Mouse (Mus musculus): ENCODE results near the gene Gm20388. TPM values are rescaled to one million over a fixed set of nuclear protein-coding genes. Genes with fewer than 3 reads are reported as not detected.

The Gm20388 gene
- total RNA-seq, 2 experiments from 2014 or later, result 8.8 TPM

DNA sequence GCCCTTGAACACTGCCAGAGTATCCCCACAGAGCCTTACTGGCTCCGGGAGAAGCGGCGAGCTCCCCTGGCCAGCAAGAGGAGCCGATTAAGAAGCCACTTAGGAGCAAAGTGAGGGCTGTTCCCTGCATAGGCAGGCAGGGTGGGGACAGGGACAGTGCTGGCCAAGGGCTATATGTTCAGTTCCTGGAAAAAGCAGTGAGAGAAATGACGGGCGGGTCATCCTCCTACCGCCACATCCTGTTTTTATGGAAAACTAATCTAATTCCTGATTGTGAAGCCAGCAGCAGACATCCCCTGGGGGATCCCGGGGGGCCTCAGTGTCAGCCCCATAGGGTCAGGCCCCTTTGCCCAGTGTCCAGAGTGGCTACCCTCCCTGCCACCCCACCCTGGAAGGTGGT, 2620.7 kb downstream of the Gm20388 start:
- DNase-seq (ENCODE audit: extremely low spot score in 1 of 2, low spot score in 1 of 2), result no peak

GRCm38 (mm10) chr8:122537033-122537432, 2626.4 kb downstream of the Gm20388 start:
- DNase-seq (ENCODE audit: extremely low spot score in 1 of 2, low spot score in 1 of 2), result no peak

DNA sequence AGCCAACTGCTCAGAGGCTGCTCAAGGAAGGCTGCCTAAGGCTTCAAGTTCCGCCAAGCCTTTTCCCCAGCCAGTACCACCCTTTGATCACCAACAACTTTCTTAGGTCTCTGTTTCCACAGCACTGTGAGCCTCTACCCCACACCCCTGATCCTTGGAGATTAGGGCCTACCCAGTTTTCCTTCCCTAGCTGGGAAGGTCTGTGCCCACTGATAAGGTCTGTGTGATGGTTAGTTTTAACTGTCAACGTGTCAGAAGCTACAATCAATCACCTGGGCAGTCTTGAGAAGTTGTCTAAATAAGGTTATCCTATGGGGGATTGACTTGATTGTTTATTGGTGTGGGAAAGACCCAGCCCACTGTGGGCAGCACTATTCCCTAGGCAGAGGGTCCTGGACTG, 2627.2 kb downstream of the Gm20388 start:
- DNase-seq (ENCODE audit: extremely low spot score in 1 of 2, low spot score in 1 of 2), result no peak

DNA sequence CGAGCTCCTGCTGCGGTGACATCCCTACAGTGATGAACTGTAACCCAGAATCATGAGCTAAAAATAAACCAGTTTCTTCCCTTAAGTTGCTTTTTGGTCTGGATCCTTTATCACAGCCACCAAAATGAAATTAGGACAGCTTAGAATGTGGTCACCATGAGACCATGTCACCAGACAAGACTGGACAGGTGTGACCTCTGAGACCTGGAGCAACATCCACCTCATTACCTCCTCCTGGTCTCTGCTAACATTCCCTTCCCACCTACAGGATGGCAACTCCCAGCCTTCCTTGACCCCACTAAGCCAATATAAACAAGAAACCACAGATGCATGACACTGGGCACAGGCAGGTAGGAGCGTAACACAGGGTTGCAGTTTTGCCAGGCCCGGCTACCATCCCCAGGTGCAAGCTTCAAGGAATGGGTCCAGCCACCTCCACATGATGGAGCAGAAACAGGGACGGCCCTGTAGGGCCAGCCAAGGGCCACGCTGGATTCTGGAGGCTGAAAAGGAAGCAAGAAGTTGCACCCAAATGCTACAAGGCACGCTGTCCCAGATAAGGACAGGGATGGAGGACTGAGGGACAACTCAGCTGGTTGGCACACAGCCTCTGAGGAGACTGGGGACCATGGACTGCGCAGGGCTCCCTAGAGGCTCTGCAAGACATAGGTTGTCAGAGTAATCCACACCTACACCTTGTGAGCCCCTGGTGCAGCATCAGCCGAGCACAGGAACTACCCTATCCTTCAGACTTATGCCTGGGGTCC, 2627.9 kb downstream of the Gm20388 start:
- DNase-seq (ENCODE audit: extremely low spot score in 1 of 2, low spot score in 1 of 2), result no peak

- no peak for DNase-seq (ENCODE audit: extremely low spot score in 1 of 2, low spot score in 1 of 2)
Observed at GRCm38 (mm10) chr8:122544138-122544537, 2633.5 kb downstream of the Gm20388 start.

DNA sequence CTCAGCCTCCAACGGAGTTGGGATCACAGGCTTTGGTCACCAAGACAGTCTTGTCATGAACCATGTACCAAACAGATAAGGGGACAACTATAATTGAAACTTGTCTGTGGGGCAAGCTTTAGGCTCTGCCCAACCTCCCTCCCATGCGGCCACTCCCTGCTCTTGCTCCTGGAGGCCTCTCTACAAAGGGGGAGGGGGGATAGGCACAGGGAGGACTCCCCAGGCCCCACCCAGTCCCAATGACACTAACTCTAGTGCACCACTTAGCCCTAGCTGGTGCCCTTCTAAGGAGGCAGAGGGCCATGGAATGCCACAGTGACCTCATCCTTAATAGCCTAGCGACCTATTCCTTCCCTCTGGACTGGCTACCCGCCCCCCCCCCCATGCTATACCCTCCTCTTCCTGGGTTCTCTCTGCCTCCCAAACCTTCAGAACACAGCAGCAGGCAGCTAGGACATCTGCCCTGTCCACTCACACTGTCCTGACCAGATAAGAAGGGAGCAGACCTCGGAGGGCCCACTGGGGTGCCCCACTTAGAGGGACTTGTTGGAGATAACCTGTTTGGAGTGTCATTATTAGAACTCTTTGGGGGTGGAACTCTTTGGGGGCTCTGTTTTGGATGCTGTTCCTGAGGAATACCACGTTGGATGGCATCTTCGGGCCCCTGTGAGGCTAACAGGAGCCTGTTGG, 2635.6 kb downstream of the Gm20388 start:
- DNase-seq (ENCODE audit: extremely low spot score in 1 of 2, low spot score in 1 of 2), result no peak

DNA sequence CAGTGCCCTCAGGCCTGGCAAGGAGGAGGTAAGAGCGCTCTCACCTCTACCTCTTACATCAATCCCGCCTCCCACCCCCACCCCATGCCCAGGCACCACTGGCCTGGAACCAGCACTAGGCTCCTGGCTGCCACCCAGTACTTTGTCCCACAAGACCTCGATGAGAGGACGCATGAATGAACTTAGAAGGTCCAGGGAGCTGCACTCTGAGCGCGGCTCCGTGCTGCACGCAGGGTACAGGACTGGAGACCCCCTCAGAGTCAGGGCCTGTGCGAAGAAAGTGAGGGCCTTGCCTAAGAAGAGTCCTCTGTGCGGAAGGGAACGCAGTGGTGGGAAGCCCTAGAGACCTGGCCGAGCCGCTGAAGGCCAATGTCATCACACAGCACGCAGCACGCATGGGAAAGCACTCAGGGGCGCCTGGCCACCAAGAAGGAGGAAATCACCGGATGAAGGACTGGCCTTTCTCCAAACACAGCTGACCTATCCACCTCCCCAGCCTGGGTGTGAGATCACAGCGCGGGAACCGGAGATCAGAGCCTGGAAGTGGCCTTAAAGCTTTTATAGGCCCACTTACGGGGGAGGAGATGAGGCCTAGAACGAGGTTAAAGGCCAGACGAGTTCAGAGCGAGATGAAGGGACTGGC, 2636.3 kb downstream of the Gm20388 start:
- DNase-seq (ENCODE audit: extremely low spot score in 1 of 2, low spot score in 1 of 2), result no peak

DNA sequence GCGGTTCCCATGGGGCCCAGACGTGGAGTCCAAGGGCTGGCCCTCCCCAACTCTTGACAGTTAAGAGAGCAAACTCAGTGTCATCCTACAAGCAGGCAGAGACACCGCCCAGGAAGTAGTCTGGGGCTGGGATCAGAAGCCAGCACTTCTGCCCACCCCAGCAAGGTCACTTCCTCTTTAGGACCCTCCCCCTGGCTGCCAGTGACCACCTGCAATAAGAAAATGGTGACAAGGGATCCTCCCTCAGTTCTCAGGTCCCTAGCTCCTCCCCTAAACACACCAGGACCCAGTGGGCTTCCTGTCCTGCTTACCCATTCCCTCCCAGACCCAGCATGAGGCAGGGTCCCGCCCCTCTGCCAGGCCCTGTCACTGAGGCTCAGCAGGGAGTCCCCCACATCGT, 2637.2 kb downstream of the Gm20388 start:
- DNase-seq (ENCODE audit: extremely low spot score in 1 of 2, low spot score in 1 of 2), result no peak

DNA sequence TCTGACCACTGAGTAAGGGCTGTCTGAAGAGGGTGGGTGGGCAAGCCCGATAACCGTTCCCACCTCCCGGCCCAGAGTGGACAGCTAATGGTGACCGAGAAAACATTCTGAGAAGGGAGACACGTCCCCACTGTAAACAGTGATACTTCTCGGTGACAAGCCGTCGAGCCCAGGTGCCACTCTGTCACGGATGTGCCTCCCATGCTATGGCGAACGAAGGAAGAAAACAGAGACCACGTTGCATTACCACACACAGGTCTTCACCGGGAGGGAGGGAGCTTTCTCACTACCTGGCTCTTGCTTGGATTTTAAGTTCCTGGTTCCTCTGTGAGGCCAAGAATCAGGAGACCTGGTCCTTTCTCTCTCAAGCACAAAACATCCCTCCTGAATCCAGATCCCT, 2637.7 kb downstream of the Gm20388 start:
- DNase-seq (ENCODE audit: extremely low spot score in 1 of 2, low spot score in 1 of 2), result no peak

DNA sequence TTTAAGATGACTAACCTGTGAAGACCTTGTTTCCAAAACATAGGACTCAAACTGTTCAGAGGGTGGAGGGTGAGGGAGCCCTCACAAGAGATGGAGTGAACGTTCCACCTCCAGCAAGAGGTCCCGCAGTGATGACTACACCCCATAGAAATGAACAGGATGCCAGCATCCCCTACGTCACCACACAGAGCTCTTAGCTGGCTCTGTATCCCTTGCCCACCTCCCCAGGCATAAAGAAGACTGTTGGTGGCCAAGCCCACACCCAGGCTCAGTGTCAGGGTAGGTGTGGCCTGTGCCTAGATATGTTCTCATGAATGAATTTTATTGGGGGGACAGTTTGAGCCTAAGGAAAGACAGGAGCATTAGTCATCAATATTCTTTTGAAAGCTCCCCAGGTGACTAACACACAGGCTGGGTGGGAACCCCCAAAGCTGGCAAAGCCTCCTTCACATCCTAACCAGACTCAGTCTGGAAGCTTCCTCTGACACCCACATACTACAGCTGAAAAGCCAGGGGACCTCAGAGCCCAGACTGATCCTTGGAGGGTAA, 2638.3 kb downstream of the Gm20388 start:
- DNase-seq (ENCODE audit: extremely low spot score in 1 of 2, low spot score in 1 of 2), result no peak

GRCm38 (mm10) chr8:122550234-122550994, 2639.8 kb downstream of the Gm20388 start:
- DNase-seq (ENCODE audit: extremely low spot score in 1 of 2, low spot score in 1 of 2), result no peak

DNA sequence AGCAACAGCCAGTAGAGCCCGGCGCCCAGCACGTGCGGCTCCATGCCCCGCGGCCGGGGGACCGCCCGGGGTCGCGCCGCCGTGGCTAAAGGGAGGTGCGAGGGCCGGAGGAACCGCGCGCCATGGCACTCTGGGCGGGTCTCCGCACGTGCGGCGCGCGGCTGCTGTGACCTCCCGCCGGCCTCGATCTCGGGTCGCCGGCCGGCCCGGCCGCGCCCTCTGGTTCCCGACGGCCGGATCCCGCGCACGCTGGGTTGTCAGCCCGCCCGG, 2640.3 kb downstream of the Gm20388 start:
- no peak for DNase-seq (ENCODE audit: extremely low spot score in 1 of 2, low spot score in 1 of 2)

GRCm38 (mm10) chr8:122551265-122552051, 2640.8 kb downstream of the Gm20388 start, which contains the start of gene Piezo1:
Gene Piezo1, minus strand, starts transcription at chr8:122551329.
- DNase-seq (ENCODE audit: extremely low spot score in 1 of 2, low spot score in 1 of 2), result peak; percentile 75 to 90

- DNase-seq (ENCODE audit: extremely low spot score in 1 of 2, low spot score in 1 of 2), result peak in 1 of 2 experiments; percentile 62
Observed at GRCm38 (mm10) chr8:122554786-122555185, 2644.1 kb downstream of the Gm20388 start.

GRCm38 (mm10) chr8:122556030-122557009, 2645.7 kb downstream of the Gm20388 start:
- DNase-seq (ENCODE audit: extremely low spot score in 1 of 2, low spot score in 1 of 2), result no peak

- no peak for DNase-seq (ENCODE audit: extremely low spot score in 1 of 2, low spot score in 1 of 2)
Observed at GRCm38 (mm10) chr8:122557248-122558038, 2646.8 kb downstream of the Gm20388 start.

DNA sequence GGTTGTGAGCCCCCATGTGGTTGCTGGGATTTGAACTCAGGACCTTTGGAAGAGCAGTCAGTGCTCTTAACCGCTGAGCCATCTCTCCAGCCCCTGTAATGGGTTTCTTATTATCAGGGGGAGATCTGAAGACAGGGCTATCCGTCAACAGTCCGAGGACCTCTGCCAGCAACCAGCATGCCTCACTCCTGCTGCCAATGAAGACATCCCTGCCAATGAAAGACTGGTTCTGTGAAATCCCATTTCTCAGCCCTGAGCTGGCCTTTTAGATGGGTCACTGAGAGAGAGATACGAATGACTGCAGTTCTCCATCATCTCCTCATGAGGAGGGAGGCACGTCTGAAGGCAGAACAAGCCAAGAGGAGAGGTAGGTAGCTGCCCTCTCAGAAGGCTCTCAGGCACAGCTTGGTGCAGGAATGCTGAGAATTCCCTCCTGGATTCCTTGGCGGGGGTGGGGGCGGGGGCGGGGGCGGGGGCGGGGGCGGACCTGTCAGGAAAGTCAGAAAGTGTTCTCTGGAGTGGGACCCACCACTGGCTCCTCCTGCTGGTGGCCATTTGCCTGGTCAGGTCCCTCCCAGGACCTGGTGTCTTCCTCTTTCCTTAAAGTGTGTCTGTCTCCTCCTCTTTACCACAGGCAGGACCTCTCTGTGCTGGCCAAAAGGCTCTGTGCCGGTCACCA, 2648.2 kb downstream of the Gm20388 start:
- DNase-seq (ENCODE audit: extremely low spot score in 1 of 2, low spot score in 1 of 2), result no peak
